Mouse (Mus musculus): Measurements from ENCODE around the gene Srd5a1. TPM values are rescaled to one million over a fixed set of nuclear protein-coding genes. Genes with fewer than 3 reads are reported as not detected.
A peak's percentile ranks its signal among the peaks of the same experiment; 100 is the strongest.

Gene Srd5a1
- 29.0 and 32.6 TPM in 2 replicates for polyA plus RNA-seq (2015; fragmentation: Nextera tagmentation; extraction: Ambion mirVana)

DNA sequence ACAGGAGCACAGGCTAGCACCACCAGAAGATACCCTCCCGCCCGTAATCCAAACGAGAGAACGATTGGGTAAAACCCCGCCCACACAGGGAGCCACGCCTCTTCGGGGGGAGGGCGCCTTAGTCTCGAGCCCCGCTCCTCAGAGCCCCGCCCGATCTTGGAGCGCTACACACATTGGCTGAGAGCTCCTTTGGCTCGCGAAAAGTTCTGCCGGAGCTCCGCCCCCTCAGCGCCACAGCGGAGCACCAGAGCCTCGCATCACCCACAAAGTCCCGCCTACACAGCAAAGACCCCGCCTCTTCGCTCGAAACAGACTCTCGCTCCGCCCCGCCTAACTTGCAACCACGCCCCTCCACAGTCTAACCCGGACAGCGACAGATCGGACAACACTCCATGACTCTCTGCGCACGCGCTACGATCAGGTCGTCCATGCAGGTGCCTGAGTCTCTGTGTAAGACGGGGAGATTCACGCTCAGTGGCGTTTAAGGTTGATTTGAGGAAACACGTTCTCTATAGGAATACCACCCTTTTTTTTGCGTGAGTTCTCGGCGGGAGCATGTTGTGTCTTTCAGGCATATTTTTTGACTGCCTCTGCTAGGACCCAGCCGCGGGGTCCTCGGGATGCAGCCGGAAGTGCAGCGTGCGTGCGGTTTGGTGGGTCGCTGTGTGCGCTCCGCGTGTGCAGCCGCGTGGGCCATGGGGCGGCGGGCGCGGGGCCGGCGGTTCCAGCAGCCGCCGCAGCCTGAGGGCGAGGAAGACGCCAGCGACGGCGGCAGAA lies at the start of gene Srd5a1:
Gene Srd5a1 (minus strand): TSS at position 45 of the 777 bp plus-strand sequence.
- peaks cover 31% of the 10 kb centered on the region for H3K36me3 ChIP-seq
- H3K9ac ChIP-seq, result peak within 1 kb of the TSS; percentile 91
- no peaks in the 10 kb centered on the region for H3K27me3 ChIP-seq
- peak within 1 kb of the TSS; percentile 71 for H3K27ac ChIP-seq
- peak; percentile 99 for ATAC-seq (ENCODE audit: insufficient number of reproducible peaks, insufficient read depth, low FRiP score, low TSS enrichment, low read depth)
- H3K4me3 ChIP-seq, result peak within 1 kb of the TSS; percentile 98
- under 1% methylated on average over 69 of the region's 69 CpGs for WGBS
- peaks cover 15% of the 10 kb centered on the region for H3K4me1 ChIP-seq
- peak within 1 kb of the TSS; percentile 94 for H3K4me2 ChIP-seq
- no peaks in the 10 kb centered on the region for H3K9me3 ChIP-seq

DNA sequence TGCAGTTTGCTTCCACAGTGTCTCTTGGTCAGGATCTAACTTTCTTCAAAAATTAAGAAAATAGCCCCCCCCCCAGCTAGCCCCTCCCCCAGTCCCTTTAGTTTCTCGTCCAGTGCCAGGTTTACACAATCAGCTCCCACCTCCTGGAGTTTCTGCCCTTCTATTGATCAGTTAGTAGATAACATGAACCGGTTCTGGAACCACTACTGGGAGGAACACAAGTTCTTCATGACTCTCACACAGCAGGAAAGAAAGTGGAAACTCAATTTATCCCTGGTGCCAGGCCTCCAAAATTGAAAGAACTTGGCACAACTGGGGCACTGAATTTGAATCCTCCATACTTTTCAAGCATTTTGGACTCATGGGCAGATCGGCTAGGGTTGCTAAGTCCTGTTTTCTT lies 43.3 kb upstream of the Srd5a1 start:
- Histone ChIP-seq H3K4me3 (no peak overlapping the region), H3K36me3 (no peaks in the 10 kb centered on the region), H3K4me2 (no peak overlapping the region), H3K9me3 (no peaks in the 10 kb centered on the region), H3K27ac (no peak overlapping the region), H3K27me3 (no peaks in the 10 kb centered on the region), H3K4me1 (no peaks in the 10 kb centered on the region), H3K9ac (no peak overlapping the region)
- WGBS, result 83% methylated on average over 3 of the region's 3 CpGs
- no peak for ATAC-seq (ENCODE audit: insufficient number of reproducible peaks, insufficient read depth, low FRiP score, low TSS enrichment, low read depth)

DNA sequence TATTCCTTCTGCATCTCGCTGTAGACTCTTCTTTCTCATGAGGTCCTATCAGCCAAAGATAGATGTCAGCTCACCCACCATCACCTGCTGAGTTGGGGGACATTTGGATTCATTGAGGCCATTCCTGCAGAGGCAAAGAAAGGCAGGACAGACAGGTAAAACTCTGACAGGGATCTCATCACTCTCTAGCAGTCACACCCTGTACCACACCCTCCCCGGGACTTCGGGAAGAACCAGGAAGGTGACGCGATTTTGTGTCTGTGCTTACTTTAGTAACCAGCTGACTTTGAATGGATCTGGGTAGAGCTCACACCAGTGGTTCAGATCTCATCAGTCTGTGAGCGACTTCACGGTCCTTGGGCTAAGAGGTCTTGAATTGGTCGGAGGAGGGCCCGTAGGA lies 35.2 kb upstream of the Srd5a1 start:
- no peak overlapping the region for H3K4me3 ChIP-seq
- 89% methylated on average over 9 of the region's 9 CpGs for WGBS
- H3K4me1 ChIP-seq, result no peaks in the 10 kb centered on the region
- H3K4me2 ChIP-seq, result no peak overlapping the region
- H3K9ac ChIP-seq, result no peak overlapping the region
- H3K27me3 ChIP-seq, result no peaks in the 10 kb centered on the region
- H3K9me3 ChIP-seq, result no peaks in the 10 kb centered on the region
- no peak for ATAC-seq (ENCODE audit: insufficient number of reproducible peaks, insufficient read depth, low FRiP score, low TSS enrichment, low read depth)
- no peaks in the 10 kb centered on the region for H3K36me3 ChIP-seq
- no peak overlapping the region for H3K27ac ChIP-seq

DNA sequence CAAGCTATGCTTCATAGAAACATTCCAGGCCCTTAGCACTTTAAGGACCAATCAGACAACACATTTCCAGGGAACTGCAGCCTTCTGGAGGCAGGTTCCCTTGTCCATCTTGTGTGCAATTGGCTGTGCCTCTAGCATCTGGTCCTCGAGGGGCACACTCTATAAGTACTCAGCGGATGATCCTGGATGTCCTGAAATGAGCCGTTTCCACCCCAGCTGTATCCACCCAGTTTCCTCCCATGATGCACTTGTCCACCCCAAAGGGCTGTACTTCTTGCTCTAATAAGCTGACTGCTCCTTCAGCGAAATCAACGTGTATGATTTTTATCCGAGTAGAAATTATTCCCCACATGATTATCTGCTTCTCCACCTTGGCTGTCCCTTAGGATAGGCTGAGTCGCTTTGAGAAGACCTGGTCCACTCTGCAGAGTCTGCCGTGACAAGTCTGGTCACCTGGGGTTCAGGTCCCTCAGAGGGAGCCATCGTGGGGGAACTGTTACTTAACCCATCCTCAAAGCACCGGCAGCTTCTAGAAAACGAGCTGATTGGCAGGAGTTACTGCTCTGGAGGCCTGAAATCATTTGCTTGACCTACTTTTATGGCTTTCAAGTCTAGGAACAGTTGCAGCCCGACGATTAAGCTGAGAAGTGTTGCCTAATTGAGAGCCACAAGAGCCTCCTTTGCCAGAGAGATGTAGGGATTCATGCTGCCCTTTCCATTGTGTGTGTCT lies 34.6 kb upstream of the Srd5a1 start:
- Histone ChIP-seq H3K27me3 (no peaks in the 10 kb centered on the region), H3K9ac (no peak overlapping the region), H3K4me3 (no peak overlapping the region), H3K27ac (no peak overlapping the region), H3K9me3 (no peaks in the 10 kb centered on the region), H3K4me1 (no peaks in the 10 kb centered on the region), H3K36me3 (no peaks in the 10 kb centered on the region), H3K4me2 (no peak overlapping the region)
- no peak for ATAC-seq (ENCODE audit: insufficient number of reproducible peaks, insufficient read depth, low FRiP score, low TSS enrichment, low read depth)
- WGBS, result 72% methylated on average over 13 of the region's 13 CpGs

DNA sequence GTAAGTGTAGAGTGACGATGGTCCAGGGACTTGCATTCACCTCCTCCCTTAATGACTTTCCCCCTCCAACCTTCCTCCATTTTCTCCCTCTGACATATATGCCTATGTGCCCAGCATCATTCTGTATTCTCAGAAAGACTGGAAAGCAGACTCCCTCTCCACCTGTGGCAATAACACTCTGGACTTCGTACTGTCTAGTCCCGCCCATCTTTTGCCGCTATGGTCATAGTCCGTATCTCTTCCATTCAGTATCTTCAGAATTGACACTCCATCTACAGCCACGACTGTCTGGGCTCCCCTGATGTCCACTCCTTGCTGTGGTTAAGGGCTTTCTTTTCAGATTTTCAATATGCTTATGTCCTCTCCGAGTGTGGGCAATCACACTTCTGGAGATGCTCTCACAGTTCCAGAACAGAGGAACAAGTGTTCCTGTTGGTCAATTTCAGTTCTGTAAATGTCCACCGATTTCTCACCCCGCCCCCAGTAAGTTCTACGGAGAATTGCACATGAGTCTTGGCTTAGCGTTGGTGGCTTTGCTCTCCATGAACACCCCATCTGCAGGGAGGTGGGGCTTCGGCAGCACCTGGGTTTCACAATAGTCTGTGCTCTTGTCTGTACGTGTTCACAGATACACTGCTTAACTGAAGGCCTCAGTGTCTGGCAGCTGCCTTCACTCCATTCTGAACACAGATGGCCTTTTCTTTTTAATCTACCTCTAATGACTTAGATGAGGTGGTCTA lies 33.4 kb upstream of the Srd5a1 start:
- H3K27ac ChIP-seq, result no peak overlapping the region
- 82% methylated on average over 13 of the region's 13 CpGs for WGBS
- no peaks in the 10 kb centered on the region for H3K4me1 ChIP-seq
- H3K9me3 ChIP-seq, result no peaks in the 10 kb centered on the region
- no peak overlapping the region for H3K9ac ChIP-seq
- no peak overlapping the region for H3K4me2 ChIP-seq
- no peaks in the 10 kb centered on the region for H3K27me3 ChIP-seq
- H3K4me3 ChIP-seq, result no peak overlapping the region
- H3K36me3 ChIP-seq, result peaks cover 9% of the 10 kb centered on the region; the same call in 1 of the 2 replicates
- no peak for ATAC-seq (ENCODE audit: insufficient number of reproducible peaks, insufficient read depth, low FRiP score, low TSS enrichment, low read depth)

DNA sequence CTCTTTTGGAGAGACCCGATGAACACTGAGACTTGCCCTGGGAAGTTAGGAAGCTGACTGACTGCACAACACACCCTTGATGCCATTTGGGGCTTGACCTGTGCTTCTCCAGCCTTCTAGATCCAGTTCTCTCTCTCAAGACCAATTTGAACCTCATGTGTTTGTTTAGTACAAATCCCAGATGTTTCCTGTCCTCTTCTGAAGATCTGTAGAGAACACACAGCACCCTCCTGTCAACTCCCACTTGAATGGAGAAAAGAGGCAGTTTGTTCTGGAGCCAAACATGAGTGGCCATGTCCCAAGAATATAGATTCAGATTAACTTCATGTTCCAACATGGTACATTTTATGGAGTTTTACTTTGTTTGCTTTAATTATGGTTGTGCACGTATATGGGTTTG lies 32.7 kb upstream of the Srd5a1 start:
- no peaks in the 10 kb centered on the region for H3K9me3 ChIP-seq
- no peak overlapping the region for H3K4me2 ChIP-seq
- H3K27me3 ChIP-seq, result no peaks in the 10 kb centered on the region
- no peak overlapping the region for H3K27ac ChIP-seq
- no peak overlapping the region for H3K4me3 ChIP-seq
- no peaks in the 10 kb centered on the region for H3K4me1 ChIP-seq
- ATAC-seq (ENCODE audit: insufficient number of reproducible peaks, insufficient read depth, low FRiP score, low TSS enrichment, low read depth), result no peak
- no peak overlapping the region for H3K9ac ChIP-seq
- peaks cover 13% of the 10 kb centered on the region; the same call in 1 of the 2 replicates for H3K36me3 ChIP-seq
- WGBS, result 86% methylated on average over 2 of the region's 2 CpGs

DNA sequence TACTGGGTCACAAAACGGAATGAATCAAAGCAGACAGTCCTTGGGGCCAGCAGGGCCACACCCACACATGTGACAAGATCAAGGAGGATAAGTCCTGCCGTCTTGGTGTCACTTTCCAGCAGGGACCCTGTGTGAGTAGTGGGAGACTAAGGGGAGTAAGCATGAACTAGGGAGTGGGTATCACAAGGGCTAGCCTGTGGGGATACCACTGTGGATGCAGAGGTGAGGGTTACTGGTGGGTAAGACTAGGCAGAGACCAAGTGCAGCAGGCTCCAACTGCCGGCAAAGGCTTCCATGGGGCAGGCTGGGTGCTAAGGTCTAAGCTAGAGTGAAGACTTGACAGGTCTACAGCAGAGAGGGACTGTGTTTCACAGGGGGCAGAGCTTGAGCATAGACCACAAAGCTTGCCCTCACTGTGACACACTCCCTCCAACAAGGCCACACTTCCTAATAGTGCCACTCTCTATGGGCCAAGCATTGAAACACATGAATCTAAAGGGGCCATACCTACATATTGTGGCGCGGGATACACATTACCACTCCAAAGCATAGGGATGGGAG lies 31.5 kb upstream of the Srd5a1 start:
- no peak for ATAC-seq (ENCODE audit: insufficient number of reproducible peaks, insufficient read depth, low FRiP score, low TSS enrichment, low read depth)
- H3K4me2 ChIP-seq, result no peak overlapping the region

DNA sequence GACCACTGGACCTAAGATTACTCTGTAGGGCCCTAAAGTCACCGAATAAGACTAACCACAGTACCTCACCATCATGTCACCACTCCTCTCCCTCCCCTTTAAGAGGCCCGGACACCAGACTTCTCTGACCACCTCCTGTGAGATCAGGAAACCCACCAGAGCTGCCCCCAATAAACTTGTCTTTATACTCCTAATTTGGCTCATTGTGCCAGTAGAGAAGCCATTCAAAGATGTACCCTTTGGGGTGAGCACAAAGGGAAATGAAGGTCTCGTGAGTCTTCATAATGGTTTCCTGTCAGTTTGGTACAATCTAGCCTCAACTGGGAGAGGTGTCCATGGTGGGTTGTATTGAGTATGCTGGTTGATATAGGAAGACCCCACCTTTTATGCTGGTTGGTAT lies 29.8 kb upstream of the Srd5a1 start:
- Histone ChIP-seq H3K4me2 (no peak overlapping the region), H3K9me3 (no peaks in the 10 kb centered on the region), H3K4me1 (no peaks in the 10 kb centered on the region), H3K4me3 (no peak overlapping the region), H3K9ac (no peak overlapping the region), H3K36me3 (peaks cover 40% of the 10 kb centered on the region), H3K27me3 (no peaks in the 10 kb centered on the region), H3K27ac (no peak overlapping the region)
- no peak for ATAC-seq (ENCODE audit: insufficient number of reproducible peaks, insufficient read depth, low FRiP score, low TSS enrichment, low read depth)
- 88% methylated on average over 3 of the region's 3 CpGs for WGBS

More for the DNA sequence above, 31.5 kb upstream of the Srd5a1 start:
- 75% methylated on average over 5 of the region's 5 CpGs for WGBS
- Histone ChIP-seq H3K9me3 (no peaks in the 10 kb centered on the region), H3K27ac (no peak overlapping the region), H3K27me3 (no peaks in the 10 kb centered on the region), H3K9ac (no peak overlapping the region), H3K4me3 (no peak overlapping the region), H3K36me3 (peaks cover 22% of the 10 kb centered on the region), H3K4me1 (no peaks in the 10 kb centered on the region)

DNA sequence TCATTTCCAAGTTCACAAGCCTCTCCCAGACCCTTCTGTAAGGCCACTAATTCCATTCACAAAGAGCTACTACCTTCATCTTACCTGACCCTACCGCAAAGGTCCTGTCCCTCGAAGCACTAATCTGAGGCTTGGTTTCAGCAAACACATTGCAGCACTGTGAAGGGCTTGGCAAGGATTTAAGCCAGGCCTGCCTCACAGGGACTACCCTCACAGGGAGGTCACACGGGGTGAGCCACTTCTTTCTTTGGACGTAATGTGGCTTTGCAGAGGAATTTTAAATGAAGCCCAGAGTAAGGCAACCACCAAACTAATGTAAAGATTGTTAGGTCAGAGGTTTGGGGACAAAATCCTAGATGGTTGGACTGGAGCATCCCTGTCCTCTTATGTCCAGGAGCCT lies 29.3 kb upstream of the Srd5a1 start:
- peaks cover 44% of the 10 kb centered on the region for H3K36me3 ChIP-seq
- H3K27ac ChIP-seq, result no peak overlapping the region
- no peak overlapping the region for H3K4me2 ChIP-seq
- ATAC-seq (ENCODE audit: insufficient number of reproducible peaks, insufficient read depth, low FRiP score, low TSS enrichment, low read depth), result no peak
- no peaks in the 10 kb centered on the region for H3K9me3 ChIP-seq
- H3K27me3 ChIP-seq, result no peaks in the 10 kb centered on the region
- H3K4me1 ChIP-seq, result no peaks in the 10 kb centered on the region
- 89% methylated on average over 4 of the region's 4 CpGs for WGBS
- no peak overlapping the region for H3K4me3 ChIP-seq
- no peak overlapping the region for H3K9ac ChIP-seq

DNA sequence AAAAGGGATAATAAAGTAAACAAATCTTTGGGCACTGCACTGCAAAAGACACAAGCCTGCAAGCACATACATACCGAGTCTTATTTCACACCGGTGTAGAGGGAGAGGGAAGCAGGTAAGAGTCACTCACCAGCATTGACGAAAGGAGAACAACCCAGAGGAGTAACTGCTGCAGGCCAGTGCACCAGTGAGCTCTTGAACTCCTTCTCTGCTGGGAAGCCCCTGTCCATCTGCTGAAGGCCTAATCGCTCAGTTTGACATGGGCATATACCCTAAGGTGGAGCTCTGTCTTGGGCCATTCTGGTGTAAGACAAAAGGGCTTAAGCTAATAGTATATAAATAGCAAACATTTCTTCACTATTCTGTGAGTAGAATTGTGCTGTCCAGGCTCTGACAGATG lies 28.9 kb upstream of the Srd5a1 start:
- no peak for ATAC-seq (ENCODE audit: insufficient number of reproducible peaks, insufficient read depth, low FRiP score, low TSS enrichment, low read depth)
- Histone ChIP-seq H3K9ac (no peak overlapping the region), H3K27me3 (no peaks in the 10 kb centered on the region), H3K4me2 (no peak overlapping the region), H3K27ac (no peak overlapping the region), H3K4me3 (no peak overlapping the region), H3K4me1 (no peaks in the 10 kb centered on the region), H3K36me3 (peaks cover 48% of the 10 kb centered on the region), H3K9me3 (no peaks in the 10 kb centered on the region)
- 88% methylated on average over 4 of the region's 4 CpGs for WGBS

DNA sequence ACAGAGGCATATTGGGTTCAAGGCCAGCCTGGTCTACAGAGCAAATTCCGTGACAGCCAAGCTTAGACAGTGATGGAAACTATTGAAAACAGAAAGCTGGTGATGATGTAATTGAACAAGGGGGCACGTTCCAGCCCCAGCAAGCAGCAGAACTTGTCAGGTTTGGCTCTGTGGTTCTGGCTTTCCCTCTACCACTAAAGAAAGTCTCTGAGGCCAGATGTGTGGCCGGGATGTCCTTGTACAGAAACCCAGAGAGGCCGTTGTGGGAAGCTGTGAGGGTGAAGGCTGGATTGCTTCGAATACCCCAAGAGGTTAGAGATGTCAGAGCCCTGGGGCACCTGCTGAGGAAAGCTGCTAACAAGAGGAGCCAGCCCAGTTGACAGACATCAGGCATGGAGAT lies 28.0 kb upstream of the Srd5a1 start:
- Histone ChIP-seq H3K4me3 (no peak overlapping the region), H3K9me3 (no peaks in the 10 kb centered on the region), H3K9ac (no peak overlapping the region), H3K4me2 (no peak overlapping the region), H3K4me1 (no peaks in the 10 kb centered on the region), H3K27me3 (no peaks in the 10 kb centered on the region), H3K36me3 (peaks cover 57% of the 10 kb centered on the region), H3K27ac (no peak overlapping the region)
- ATAC-seq (ENCODE audit: insufficient number of reproducible peaks, insufficient read depth, low FRiP score, low TSS enrichment, low read depth), result no peak
- WGBS, result 79% methylated on average over 5 of the region's 5 CpGs

Measured in embryonic facial prominence, embryonic 13.5 days (tissue).